Mouse (Mus musculus) c-Kit-positive CD71-positive TER-119-positive erythroid progenitor cells, embryonic 14.5 days (primary cell): Measurements from ENCODE around the gene Tbx2.

Experiments used
- DNase-seq: peaks from one replicate; pipeline ENCODE4 v3.0.0-alpha.2; 2013; ENCODE audit warnings: low spot score

Gene Tbx2

GRCm38 (mm10) chr11:85887801-85888450 lies 55.6 kb downstream of the Tbx2 start:
- no peak for DNase-seq

- no peak for DNase-seq
These were observed 56.2 kb downstream of the Tbx2 start for GRCm38 (mm10) chr11:85888451-85888961.

GRCm38 (mm10) chr11:85889056-85889729 lies 56.8 kb downstream of the Tbx2 start:
- DNase-seq, result no peak

- DNase-seq, result no peak
These were observed 57.6 kb downstream of the Tbx2 start for GRCm38 (mm10) chr11:85889730-85890562.

- DNase-seq, result no peak
These were observed 58.2 kb downstream of the Tbx2 start for GRCm38 (mm10) chr11:85890563-85890845.

GRCm38 (mm10) chr11:85891010-85891691 lies 58.8 kb downstream of the Tbx2 start:
- DNase-seq, result no peak
